Mouse (Mus musculus) megakaryocyte, embryonic 14.5 days (primary cell): ENCODE data around the gene Clmp. TPM values are rescaled to one million over a fixed set of nuclear protein-coding genes. Genes with fewer than 3 reads are reported as not detected.
A peak's percentile ranks its signal among the peaks of the same experiment; 100 is the strongest.
"Not testable (repeated sequence)": the region's sequence is repeated elsewhere in the genome, so short reads cannot be mapped to it uniquely, and the experiment has no call there.

Source experiments
- H3K27me3 ChIP-seq: replicated peaks from 2 replicates; pipeline ENCODE3; 2012; ENCODE audit warnings: inconsistent platforms
- H3K36me3 ChIP-seq: replicated peaks from 2 replicates; pipeline ENCODE3; 2012; ENCODE audit warnings: low read length, inconsistent platforms, mixed read lengths
- H3K4me1 ChIP-seq: 2 replicates; pipeline ENCODE4 v1.6.1; 2012; ENCODE audit warnings: inconsistent platforms
- H3K4me3 ChIP-seq: replicated peaks from 2 replicates; pipeline ENCODE3; 2012; ENCODE audit warnings: moderate library complexity, mild to moderate bottlenecking, inconsistent platforms
- H3K9me3 ChIP-seq: 2 replicates; pipeline ENCODE4 v1.6.1; 2012; ENCODE audit warnings: inconsistent platforms
- FLI1 ChIP-seq: IDR thresholded peaks from 2 replicates; pipeline ENCODE4 v1.6.1; 2012; ENCODE audit warnings: low read length, inconsistent platforms, mixed read lengths
- GATA1 ChIP-seq: IDR thresholded peaks from 3 replicates; pipeline ENCODE4 v1.6.1; 2012; ENCODE audit warnings: mixed read lengths, low read length, inconsistent platforms, borderline replicate concordance
- polyA plus RNA-seq: library from polyadenylated mRNA; stranded (reverse); fragments of >175 nt; gene quantifications from 2 replicates; pipeline ENCODE4 v1.2.3, GENCODE M21; 2012; ENCODE audit warnings: low replicate concordance; ENCODE audit not compliant: insufficient read depth

Clmp gene
- polyA plus RNA-seq, 1 experiment, result 1.1 TPM

DNA sequence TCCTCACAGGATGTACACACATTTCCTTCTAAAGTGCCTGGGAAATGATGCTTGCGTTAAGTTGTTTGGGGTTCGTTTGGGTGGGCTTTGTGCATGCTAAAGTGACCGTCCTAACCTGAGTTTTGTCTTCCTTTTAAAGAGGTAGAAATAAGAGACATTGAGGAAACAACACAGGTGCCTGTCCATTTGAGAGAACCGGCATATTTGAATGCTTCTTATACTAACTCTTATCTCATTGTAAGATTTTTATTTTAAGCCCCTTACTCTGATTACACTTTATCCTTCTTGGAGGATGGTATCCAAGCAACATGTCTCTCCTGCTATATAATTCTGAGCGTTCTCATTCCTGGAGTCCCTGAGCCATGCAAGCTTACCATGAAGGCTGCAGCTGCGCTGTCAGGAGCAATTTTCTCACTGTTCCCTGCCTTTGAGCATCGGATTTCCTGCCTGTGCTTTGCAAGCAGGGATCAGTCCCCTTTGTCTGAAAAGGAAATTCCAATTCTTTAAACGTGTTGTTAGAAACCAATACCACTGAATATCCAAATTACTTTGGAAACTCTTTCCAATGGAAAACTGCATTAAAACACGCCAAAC, 98.7 kb downstream of the Clmp start:
- H3K9me3 ChIP-seq, result no peaks in the 10 kb centered on the region
- peaks cover 48% of the 10 kb centered on the region for H3K4me1 ChIP-seq
- no peaks in the 10 kb centered on the region for H3K36me3 ChIP-seq
- peak overlapping the region; percentile 84 for H3K4me3 ChIP-seq
- TF ChIP-seq GATA1 (no peak), FLI1 (no peak)
- H3K27me3 ChIP-seq, result peaks cover 5% of the 10 kb centered on the region

DNA sequence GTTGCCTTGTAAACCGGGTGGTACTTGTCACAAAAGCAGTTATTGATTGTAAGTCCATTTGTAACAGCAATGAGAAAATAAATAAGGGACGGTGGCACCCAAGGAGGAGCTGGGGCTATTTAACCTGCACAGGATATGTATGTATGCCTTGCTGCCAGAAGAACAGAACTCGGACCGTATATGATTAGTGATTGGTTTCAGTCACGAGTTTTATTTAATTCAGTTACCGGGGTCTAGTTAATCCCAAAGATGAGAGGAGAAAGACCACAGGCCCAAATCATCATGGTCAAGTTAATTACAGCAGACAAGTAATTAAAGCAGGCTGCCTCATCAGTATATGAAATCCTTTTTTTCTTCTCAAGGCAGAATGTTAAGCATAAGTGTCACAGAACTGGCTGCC, 99.7 kb downstream of the Clmp start:
- no peak for TF ChIP-seq FLI1
- no peak overlapping the region for H3K4me3 ChIP-seq
- no peaks in the 10 kb centered on the region for H3K9me3 ChIP-seq
- H3K36me3 ChIP-seq, result no peaks in the 10 kb centered on the region
- peaks cover 2% of the 10 kb centered on the region for H3K27me3 ChIP-seq
- peaks cover 41% of the 10 kb centered on the region for H3K4me1 ChIP-seq

DNA sequence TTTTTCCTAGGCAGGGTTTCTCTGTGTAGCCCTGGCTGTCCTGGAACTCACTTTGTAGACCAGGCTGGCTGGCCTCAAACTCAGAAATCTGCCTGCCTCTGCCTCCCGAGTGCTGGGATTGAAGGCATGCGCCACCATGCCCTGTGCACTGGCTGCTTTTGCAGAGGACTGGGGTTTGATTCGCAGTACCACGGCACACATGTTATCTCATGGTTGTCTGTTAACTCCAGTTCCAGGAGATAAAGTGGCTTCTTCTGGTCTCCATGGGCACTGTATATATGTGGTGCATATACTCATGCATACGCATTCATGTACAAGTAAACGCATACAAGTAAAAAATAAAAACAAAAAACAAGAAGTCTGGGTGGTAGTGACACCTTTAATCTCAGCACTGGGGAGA, 101.1 kb downstream of the Clmp start:
- H3K36me3 ChIP-seq, H3K9me3 ChIP-seq, H3K27me3 ChIP-seq, H3K4me3 ChIP-seq: not testable (repeated sequence)
- peaks cover 32% of the 10 kb centered on the region for H3K4me1 ChIP-seq

DNA sequence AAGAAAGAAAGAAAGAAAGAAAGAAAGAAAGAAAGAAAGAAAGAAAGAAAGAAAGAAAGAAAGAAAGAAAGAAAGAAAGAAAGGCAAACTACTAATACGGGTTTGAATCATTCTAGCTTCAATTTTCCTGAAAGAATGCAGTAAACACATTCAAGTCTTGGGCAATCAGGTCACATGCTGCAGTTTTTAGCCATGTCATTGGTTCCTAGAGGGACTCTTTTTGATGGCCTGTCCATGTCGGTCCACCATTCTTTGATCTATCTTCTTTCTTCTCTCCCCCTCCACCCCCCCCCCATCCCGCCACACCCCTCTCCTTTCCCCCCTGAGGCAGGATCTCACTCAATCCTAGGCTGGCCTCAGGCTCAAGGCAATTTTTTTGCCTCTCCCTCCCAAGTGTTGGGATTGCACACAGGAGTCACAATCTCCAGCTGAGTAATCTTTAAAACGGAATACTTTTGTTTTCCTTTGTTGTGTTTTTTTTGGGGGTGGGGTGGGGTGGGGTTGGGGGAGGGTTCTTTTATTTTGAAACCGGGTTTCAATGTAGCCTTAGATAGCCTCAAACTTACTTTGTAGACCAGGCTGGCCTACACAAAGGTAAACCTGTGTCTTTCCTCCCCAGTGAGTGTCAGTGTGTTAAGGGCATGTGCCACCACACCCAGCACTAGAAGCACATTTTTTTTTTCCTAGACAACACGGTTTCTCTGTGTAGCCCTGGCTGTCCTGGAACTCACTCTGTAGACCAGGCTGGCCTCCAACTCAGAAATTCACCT, 106.3 kb downstream of the Clmp start:
- TF ChIP-seq GATA1 (no peak), FLI1 (no peak)
- no peaks in the 10 kb centered on the region for H3K27me3 ChIP-seq
- peaks cover 32% of the 10 kb centered on the region for H3K4me1 ChIP-seq
- no peaks in the 10 kb centered on the region for H3K9me3 ChIP-seq
- no peaks in the 10 kb centered on the region for H3K36me3 ChIP-seq
- peak overlapping the region; percentile 64 for H3K4me3 ChIP-seq

DNA sequence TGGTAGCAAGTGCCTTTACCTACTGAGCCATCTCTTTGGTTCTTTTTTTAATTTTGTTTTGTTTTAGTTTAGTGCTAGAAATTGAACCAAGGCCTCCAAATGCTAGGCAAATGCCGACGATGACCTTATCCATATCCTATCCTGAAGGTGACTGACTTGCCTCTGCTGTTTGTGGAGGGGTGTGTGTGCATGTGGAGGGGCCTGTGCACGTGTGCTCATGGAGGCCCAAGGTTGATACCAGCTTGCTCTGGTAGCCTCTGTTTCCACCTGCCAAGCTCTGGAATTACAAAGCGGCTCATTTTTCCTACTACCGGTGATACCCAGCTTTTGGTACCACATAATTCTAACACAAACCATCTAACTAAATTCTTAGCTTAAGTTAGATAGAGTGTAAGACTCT, 107.8 kb downstream of the Clmp start:
- no peaks in the 10 kb centered on the region for H3K36me3 ChIP-seq
- peaks cover 41% of the 10 kb centered on the region for H3K4me1 ChIP-seq
- H3K27me3 ChIP-seq, result no peaks in the 10 kb centered on the region
- H3K9me3 ChIP-seq, result no peaks in the 10 kb centered on the region
- TF ChIP-seq GATA1, result no peak
- TF ChIP-seq FLI1, result no peak
- H3K4me3 ChIP-seq, result no peak overlapping the region

DNA sequence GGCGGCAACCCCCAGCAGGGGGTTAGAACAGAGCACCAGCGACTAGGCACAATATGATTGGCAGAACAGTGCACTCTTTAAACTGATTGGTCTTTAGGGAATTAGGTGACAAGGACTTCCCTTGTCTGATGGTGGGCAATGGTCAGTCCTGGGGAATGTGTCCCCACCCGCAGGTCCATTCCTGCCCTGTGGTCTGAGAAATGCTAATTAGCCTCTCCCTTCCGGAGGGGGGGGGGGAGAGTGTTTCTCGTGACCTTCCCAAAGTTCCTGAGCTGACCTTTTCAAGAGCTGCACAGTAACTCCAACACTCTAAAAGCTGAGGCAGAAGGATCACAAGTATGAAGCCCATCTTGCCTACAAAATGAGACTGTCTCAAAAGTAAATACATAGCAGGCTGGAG, 108.5 kb downstream of the Clmp start:
- Histone ChIP-seq H3K36me3 (no peaks in the 10 kb centered on the region), H3K27me3 (no peaks in the 10 kb centered on the region), H3K4me1 (peaks cover 47% of the 10 kb centered on the region), H3K9me3 (no peaks in the 10 kb centered on the region), H3K4me3 (no peak overlapping the region)
- no peak for TF ChIP-seq GATA1
- TF ChIP-seq FLI1, result no peak

DNA sequence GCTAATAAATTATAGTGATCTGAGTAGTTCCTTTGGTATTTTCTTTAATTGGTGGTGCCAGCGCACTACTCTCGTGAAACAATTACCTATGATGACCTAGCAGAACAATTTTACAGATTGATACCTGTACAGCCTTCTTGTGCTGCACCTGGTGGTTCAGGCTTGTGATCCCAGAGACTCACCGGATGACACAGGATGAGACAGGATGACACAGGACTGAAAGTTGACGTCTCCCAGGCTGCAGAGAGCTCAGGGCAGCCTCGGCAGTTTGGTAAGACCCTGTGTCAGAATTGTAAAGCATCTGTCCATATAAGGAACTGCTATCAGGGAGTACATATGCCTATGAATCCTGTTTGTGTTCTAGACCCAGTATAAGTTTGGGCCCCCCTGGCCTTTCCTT, 109.2 kb downstream of the Clmp start:
- Histone ChIP-seq H3K4me1 (peaks cover 49% of the 10 kb centered on the region), H3K4me3 (peak overlapping the region; percentile 18), H3K27me3 (no peaks in the 10 kb centered on the region), H3K9me3 (no peaks in the 10 kb centered on the region), H3K36me3 (no peaks in the 10 kb centered on the region)
- TF ChIP-seq FLI1 (no peak), GATA1 (no peak)

DNA sequence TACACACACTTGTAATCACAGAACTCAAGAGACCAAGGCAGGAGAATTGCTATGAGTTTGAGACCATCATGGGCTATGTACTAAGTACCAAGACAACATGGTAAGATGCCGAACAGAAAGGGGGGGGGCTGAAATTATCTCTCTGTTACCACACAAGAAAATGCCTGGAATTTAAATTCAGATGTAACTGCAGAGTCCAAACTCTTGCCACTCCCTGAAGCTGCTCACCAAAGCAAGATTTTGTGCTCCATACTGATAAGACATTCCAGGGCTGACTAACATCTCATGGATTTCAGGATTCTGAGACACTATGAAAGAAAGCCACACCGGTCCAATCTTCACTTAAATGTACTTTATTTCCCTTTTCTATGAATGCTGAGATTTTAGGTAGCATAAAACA, 109.8 kb downstream of the Clmp start:
- H3K4me3 ChIP-seq, result no peak overlapping the region
- no peak for TF ChIP-seq FLI1
- no peak for TF ChIP-seq GATA1

DNA sequence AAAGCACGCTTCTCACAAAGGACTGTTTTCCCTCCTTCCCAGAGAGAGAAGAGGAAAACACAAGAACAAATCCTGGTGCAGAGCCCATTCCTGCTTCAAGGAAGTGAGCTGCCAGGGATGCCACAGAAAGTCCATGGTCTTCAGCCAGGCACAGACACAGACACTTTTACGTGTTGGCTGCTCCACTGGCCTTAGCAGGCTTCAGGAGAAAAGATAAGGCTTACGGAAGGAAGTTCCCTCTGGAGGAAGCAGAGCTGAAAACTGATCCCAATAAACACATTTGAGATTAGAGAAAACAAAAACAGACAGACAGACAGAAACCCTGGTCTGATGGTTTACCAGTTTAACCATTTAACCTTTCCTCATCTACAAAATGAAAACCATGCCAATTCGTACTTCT, 110.3 kb downstream of the Clmp start:
- Histone ChIP-seq H3K27me3 (no peaks in the 10 kb centered on the region), H3K4me1 (peaks cover 49% of the 10 kb centered on the region), H3K9me3 (no peaks in the 10 kb centered on the region), H3K4me3 (no peak overlapping the region), H3K36me3 (no peaks in the 10 kb centered on the region)
- TF ChIP-seq GATA1, result no peak
- no peak for TF ChIP-seq FLI1

More for the DNA sequence above, 109.8 kb downstream of the Clmp start:
- Histone ChIP-seq H3K4me1 (peaks cover 49% of the 10 kb centered on the region), H3K9me3 (no peaks in the 10 kb centered on the region), H3K27me3 (no peaks in the 10 kb centered on the region), H3K36me3 (no peaks in the 10 kb centered on the region)

DNA sequence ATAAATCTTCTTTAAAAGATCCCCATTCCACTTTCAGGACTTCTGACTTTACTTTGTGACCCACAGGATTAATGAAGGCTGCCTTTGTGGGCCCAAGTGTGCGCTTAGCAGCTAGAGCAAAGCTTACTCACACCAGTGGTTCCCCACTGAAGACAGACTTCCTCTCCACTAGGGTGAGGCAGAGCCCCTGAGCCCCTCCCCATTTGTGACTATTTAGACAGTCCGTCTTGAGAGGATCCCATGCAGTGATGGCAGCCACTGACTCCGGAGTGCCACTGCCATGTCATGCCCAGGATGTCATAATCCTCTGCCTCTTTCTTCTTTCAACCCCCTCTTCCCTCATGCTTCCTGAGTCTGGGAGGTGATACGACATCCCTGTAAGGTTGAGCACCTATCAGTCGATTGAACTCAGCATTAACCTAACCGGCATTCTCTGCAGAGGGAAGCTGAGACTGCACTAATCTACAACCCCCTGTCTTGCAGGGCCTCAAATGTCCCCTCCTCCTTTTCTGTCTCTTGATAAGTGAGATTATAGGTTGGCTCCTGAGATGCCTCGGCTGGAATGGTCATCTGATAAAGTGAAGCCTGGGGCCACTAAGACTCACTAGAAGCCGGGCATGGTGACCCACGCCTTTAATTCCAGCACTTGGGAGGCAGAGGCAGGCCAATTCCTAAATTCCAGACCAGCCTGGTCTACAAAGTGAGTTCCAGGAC, 112.6 kb downstream of the Clmp start:
- no peaks in the 10 kb centered on the region for H3K27me3 ChIP-seq
- H3K36me3 ChIP-seq, result peaks cover 8% of the 10 kb centered on the region
- H3K9me3 ChIP-seq, result no peaks in the 10 kb centered on the region
- peak overlapping the region; percentile 48 for H3K4me3 ChIP-seq
- TF ChIP-seq FLI1 (no peak), GATA1 (no peak)
- peaks cover 41% of the 10 kb centered on the region for H3K4me1 ChIP-seq
